Mouse (Mus musculus) inflammation-experienced regulatory T-cells, adult 6 months (primary cell): ENCODE measurements at regions not wholly inside any gene's neighbourhood (a gene's known extent, or its start where the extent isn't known, plus 50 kb on each side); places are given as distances from the start of the nearest gene placed in this dataset.

Experiments used
- ATAC-seq: one replicate; pipeline ENCODE4 v1.8.0; 2017

GRCm38 (mm10) chr4:95185916-95186200 is 133.8 kb upstream of the Jun start:
- no peak for ATAC-seq

- peak; percentile 82 for ATAC-seq
These were observed 136.1 kb upstream of the Jun start for GRCm38 (mm10) chr4:95188107-95188506.

DNA sequence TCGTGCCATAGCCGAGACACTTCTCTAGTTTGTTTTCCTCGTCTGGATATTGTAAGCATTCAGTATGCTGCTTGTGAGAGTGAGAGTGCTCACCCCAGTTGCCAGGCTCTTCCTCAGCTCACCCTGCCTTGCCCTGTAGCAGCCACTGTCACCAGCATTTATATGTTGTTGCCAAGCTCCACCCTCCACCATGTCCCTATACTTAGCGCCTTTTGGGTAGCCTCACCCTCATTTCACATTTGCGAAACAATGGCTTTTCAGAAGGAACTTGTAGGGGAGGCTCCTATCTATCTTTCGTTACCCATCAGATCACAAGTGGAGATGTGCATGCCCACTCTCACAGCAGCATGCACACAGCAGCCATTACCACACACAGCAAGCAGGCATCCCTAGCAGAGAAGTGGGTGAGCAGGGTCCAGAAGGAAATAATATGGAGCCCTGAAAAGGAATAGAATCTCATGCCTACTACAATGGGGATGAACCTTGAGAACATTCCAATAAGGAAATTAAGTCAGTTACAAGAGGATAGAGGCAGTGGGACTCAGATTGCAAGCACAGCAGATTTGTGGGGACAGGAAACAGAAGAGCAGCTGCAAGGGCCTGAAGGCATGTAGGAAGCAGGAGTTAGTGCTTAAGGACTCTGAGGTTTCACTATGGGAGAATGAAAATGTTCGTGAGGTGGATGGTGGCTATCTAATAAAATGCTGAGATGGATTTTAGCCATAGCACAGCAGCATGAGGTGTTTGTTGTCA is 139.8 kb upstream of the Jun start:
- ATAC-seq, result no peak

DNA sequence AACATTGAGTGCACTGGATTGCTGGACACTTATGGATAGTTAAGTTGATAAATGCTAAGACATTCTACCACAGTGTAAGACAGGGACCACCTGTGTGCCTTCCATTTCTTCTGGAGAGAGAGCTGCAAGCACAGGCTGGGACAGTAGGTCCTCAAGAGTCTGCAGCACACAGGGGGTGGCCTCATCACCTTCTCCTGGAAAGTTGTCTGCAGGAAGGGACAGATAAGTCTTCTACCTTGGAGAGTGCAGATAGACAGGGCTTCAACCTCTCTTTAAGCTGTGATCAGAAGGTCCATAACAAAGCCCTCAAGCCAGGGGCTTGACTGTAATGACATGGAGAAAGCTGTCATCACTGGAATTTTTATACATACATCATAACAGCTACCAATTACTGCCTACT is 140.5 kb upstream of the Jun start:
- ATAC-seq, result no peak

- no peak for ATAC-seq
These were observed 141.0 kb upstream of the Jun start for GRCm38 (mm10) chr4:95193028-95193427.

DNA sequence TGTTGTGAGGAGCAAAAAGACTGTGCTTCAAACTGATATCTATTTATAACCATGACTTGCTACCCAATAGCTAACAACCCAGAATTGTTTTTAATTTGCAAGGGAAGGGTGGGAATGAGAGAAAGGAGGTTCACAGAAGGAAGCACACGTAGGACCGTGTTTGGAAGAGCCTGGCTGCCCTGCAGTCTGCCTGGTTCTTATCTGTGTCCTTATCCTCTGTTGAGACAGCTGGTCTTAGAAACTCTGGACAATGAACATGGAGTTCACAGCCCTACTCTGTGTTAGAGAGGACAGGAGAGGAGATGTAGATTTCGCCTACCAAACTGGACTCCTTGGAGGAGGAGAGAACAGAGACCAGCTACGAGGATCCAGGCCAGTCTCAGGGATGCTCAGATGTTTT is 141.5 kb upstream of the Jun start:
- no peak for ATAC-seq

GRCm38 (mm10) chr4:95194621-95195455 is 142.8 kb upstream of the Jun start:
- peak; percentile 60 for ATAC-seq

DNA sequence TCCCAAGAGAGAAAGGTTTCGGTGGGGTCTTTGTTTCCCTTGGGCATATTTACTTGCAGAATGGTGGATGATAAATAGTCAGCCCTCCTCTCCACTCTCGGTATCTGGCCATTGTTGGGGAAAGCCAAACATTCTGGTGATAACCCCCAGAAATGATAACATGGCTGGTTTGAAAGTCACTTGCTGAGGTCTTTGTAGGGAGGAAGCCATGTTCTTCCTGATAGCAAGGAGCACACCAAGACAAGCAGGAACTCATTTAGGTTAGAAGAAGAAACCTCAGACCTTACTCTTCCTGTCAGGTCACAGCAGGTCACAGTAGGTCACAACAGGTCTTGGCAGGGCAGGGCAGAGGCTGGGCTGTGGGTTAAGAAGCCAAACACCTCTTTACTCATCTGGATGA is 144.1 kb upstream of the Jun start:
- peak; percentile 22 for ATAC-seq

GRCm38 (mm10) chr4:95197077-95197711 is 145.2 kb upstream of the Jun start:
- no peak for ATAC-seq

- no peak for ATAC-seq
These were observed 147.4 kb upstream of the Jun start for GRCm38 (mm10) chr4:95199394-95199793.

- ATAC-seq, result peak; percentile 4
These were observed 148.1 kb upstream of the Jun start for GRCm38 (mm10) chr4:95200130-95200529.

- ATAC-seq, result no peak
These were observed 150.5 kb upstream of the Jun start for GRCm38 (mm10) chr4:95202478-95202877.

- ATAC-seq, result no peak
These were observed 151.6 kb upstream of the Jun start for GRCm38 (mm10) chr4:95203577-95203976.

DNA sequence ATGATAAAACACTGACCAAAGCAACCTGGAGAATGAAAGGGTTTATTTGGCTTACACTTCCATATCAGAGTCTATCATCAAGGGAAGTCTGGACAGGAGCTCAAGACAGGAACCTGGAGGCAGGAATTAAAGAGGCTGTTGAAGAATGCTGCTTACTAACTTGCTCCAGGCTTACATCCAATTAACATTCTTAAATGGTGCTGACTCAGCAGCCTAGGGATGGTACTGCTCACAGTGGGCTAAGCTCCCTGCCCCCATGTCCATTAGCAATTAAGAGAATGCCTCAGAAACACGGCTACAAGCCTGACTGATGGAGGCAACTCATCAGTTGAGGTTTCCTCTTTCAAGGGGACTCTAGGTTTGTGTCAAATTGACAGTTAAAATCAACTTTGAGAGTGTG is 153.3 kb upstream of the Jun start:
- ATAC-seq, result no peak

DNA sequence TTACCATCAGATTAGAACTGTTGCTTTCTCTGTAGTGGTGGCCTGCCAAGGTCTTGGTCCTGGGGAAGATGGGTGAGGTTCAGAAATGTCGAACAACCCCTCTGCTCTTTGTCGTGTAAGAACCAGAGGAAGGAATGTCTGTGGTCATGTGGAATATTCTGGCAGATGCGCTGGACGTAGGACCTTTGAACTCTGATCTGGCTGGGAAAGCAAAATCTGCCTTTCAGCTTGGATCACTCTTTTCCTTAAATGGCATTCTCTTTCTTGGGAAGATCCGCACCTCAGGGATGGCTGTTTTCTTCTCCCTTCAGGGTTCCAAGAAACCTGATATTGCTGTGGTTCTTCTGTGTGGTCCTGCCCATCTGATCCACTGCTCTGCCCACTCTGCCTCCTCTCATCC is 155.8 kb upstream of the Jun start:
- no peak for ATAC-seq

- no peak for ATAC-seq
These were observed 156.8 kb upstream of the Jun start for GRCm38 (mm10) chr4:95208827-95209226.

GRCm38 (mm10) chr4:95209322-95210119 is 157.5 kb upstream of the Jun start:
- no peak for ATAC-seq

GRCm38 (mm10) chr4:95212561-95212960 is 160.5 kb upstream of the Jun start:
- ATAC-seq, result no peak

- ATAC-seq, result no peak
These were observed 161.0 kb upstream of the Jun start for GRCm38 (mm10) chr4:95213026-95213425.

- no peak for ATAC-seq
These were observed 162.0 kb upstream of the Jun start for GRCm38 (mm10) chr4:95214026-95214425.

DNA sequence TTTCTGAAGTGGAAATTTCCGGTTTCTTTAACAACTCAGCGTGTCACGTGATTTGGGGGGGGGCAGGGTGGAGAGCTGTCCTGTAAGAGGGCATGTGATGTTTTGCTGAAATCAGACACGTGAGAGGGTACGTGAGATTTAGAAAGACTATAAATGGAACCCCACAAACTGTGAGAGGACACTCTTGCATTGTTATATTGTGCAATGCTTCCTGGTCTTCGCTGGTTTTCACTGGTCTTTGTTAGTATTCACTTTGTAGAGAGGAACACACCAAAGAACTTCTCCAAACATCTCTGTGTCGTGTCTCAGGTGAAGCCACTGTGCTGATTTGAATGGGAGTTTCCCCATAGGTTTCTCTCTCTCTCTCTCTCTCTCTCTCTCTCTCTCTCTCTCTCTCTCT is 163.2 kb upstream of the Jun start:
- peak; percentile 78 for ATAC-seq

DNA sequence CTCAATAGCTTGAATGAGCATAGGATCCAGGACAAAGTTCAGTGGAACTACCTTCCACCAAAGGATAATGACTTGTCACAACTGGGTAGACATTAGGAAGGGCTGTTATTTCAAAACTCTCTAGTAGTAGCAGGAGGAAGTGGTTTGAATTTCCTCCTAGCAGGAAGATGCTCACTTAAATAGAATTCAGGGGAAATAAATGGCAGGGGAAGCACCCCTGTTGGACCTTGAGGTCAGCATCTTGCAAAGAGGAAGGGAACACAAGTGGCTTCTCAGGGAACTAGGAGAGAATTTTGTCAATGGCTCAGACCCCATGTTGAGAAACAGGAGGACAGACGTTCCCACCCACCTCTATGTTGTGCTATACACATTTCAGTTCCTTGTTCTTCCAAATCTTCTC is 178.4 kb upstream of the Jun start:
- peak; percentile 67 for ATAC-seq

DNA sequence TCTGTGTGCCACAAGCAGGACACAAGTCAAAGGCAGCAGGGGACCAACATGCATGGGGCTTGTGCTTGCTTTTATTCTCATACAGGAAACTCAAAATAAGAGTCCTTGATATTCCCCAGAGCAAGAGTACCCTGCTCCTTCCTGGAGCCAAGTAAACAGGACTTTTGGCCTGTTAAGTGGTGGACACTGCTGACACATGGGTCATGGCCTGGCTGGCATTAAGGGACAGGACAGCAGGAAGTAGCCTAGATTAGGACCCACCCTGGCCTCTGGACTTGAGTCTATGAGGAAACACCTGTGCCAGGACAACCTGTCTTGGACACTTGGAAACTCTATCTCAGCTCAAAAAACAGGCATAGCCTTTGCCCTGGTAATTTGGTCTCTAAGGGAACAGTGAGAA is 181.0 kb upstream of the Jun start:
- ATAC-seq, result no peak
